Mouse (Mus musculus) spleen, adult 2 months (tissue): ENCODE measurements around the gene Dbi.

Experiments
- CTCF ChIP-seq: fragments of 200-500 bp; IDR thresholded peaks from 2 replicates; pipeline ENCODE4 v1.5.1; 2011; ENCODE audit warnings: mild to moderate bottlenecking, inconsistent platforms; ENCODE audit not compliant: insufficient read depth, insufficient read length, insufficient replicate concordance; ENCODE audit errors: extremely low read depth
- POLR2A ChIP-seq: fragments of 200-500 bp; IDR thresholded peaks from 2 replicates; pipeline ENCODE4 v1.6.1; 2011; ENCODE audit warnings: low read depth, low read length, inconsistent platforms

DNA sequence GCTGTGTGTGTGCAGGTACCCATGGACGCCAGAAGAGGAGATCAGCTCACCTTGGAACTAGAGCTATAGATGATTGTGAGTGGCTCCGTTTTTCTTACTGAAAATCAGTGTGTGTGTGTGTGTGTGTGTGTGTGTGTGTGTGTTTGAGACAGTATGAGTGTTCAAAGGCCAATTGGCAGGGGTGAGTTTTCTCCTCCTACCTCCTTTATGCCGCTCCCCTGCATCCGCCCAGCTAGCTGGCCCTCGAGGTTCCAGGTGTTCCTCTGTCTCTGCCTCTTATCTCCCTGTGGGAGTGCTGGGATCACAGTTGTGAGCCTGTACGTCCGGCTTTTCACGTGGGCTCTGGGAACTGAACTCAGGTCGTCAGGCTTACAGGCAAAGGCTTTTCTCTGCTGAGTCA is 5.4 kb upstream of the Dbi start:
- TF ChIP-seq CTCF (no peak), POLR2A (no peak)
